In the genomic region with DNA sequence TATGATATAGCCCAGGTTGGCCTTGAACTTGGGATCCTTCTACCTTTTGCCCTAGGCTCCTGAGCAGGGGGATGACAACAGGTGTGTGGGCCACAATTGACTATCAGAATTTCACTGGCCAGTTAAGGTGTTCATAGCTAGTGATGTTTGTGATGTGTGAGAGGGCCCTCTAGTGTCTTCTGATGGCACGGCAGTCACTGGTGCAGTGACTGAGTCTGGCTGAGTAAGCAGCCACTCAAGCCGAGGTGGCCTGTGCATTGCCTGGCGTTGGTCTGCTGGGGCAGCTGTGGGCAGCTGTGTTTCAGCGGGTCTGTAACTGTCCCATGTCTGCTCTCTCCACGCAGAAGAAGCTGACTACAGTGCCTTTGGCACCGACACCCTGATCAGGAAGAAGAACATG, we compare ENCODE assay signal across 9 mouse cellular contexts. TPM values are rescaled to one million over a fixed set of nuclear protein-coding genes. Genes with fewer than 3 reads are reported as not detected.
DNase-seq lines count a peak whose midpoint lies in the region; ATAC-seq and TF ChIP-seq lines count a peak whose summit lies in the region.
"Had no signal": no experiment of that assay in that cellular context is flagged by ENCODE, and none has a peak within 500 bp of the region (broad histone marks: within the 10 kb centered on the region; RNA-seq: fewer than 3 reads in every experiment).

No protein-coding gene starts in this region.

- no peak overlapping the region for H3K27ac ChIP-seq in gastrocnemius, adult 2 months
- no peak overlapping the region for H3K27ac ChIP-seq in kidney, adult 2 months (ENCODE audit: insufficient read depth, low read depth, low read length)
- no peak overlapping the region for H3K27ac ChIP-seq in liver, embryonic 12.5 days
- H3K27ac ChIP-seq: heart, embryonic 15.5 days had no signal

- WGBS in kidney, adult 2 months, result 22% methylated on average over 6 of the region's 6 CpGs
- 25% methylated on average over 6 of the region's 6 CpGs for WGBS in liver, embryonic 12.5 days (ENCODE audit: insufficient replicate concordance)

- H3K4me2 ChIP-seq in liver, embryonic 12.5 days, result no peak overlapping the region
- H3K4me2 ChIP-seq: heart, embryonic 15.5 days had no signal

- no peak overlapping the region for H3K4me3 ChIP-seq in gastrocnemius, adult 2 months
- H3K4me3 ChIP-seq in kidney, adult 2 months (ENCODE audit: insufficient read depth, low read depth, low read length), result no peak overlapping the region
- H3K4me3 ChIP-seq in liver, embryonic 12.5 days, result no peak overlapping the region
- H3K4me3 ChIP-seq: heart, embryonic 15.5 days had no signal

- H3K9me3 ChIP-seq in liver, embryonic 12.5 days (replicated peaks), result no peaks in the 10 kb centered on the region
- H3K9me3 ChIP-seq: heart, embryonic 15.5 days had no signal

- H3K36me3 ChIP-seq in kidney, adult 2 months (ENCODE audit: control insufficient read depth, insufficient read depth, low read length), result no peaks in the 10 kb centered on the region; the same call in 1 of the 2 replicates
- peaks cover 15% of the 10 kb centered on the region for H3K36me3 ChIP-seq in liver, embryonic 12.5 days

- no peak for DNase-seq in cerebellum, adult 11-12 months
- DNase-seq in 3T3-L1 (ENCODE audit: low read depth, low spot score), result peak; percentile 79
- DNase-seq in adrenal gland, postnatal 36 days, result peak; percentile 64 to 65
- DNase-seq in gastrocnemius, adult 2 months, result peak; percentile 71
- peak; percentile 89 for DNase-seq in kidney, adult 2 months
- peak; percentile 76 to 88 for DNase-seq in right cerebral cortex, adult 2 months (ENCODE audit: low spot score in 2 of 2)

- no peak overlapping the region for H3K9ac ChIP-seq in liver, embryonic 12.5 days
- H3K9ac ChIP-seq: heart, embryonic 15.5 days had no signal

- no peaks in the 10 kb centered on the region for H3K27me3 ChIP-seq in kidney, adult 2 months (replicated peaks; ENCODE audit: control insufficient read depth, insufficient read depth, low read length)
- no peaks in the 10 kb centered on the region for H3K27me3 ChIP-seq in liver, embryonic 12.5 days (replicated peaks)
- H3K27me3 ChIP-seq: heart, embryonic 15.5 days had no signal

- TF ChIP-seq POLR2A in kidney, adult 2 months (IDR thresholded peaks at IDR 0.05; ENCODE audit: low read depth, low read length), result no peak

- peaks cover 37% of the 10 kb centered on the region for H3K4me1 ChIP-seq in kidney, adult 2 months (ENCODE audit: control insufficient read depth, insufficient read depth, low read length)
- H3K4me1 ChIP-seq in liver, embryonic 12.5 days, result peaks cover 8% of the 10 kb centered on the region; the same call in 1 of the 2 replicates

- TF ChIP-seq CTCF in gastrocnemius, adult 2 months (IDR thresholded peaks at IDR 0.05), result peak; percentile 94; the same call in 1 of the 2 replicates
- TF ChIP-seq CTCF in kidney, adult 2 months (conservative IDR thresholded peaks at IDR 0.05; ENCODE audit: insufficient read depth, insufficient read length, low read depth, low read length), result peak; percentile 91

- intact Hi-C loops in gastrocnemius, adult 2 months (cut with DNase I), result loop anchor here (1.0 to 5.0 kb wide), 3 partner anchors 46 to 111 kb away; no protein-coding TSS in a partner anchor

- peak; percentile 21; the same call in 1 of the 2 replicates for ATAC-seq in cerebellum, adult (ENCODE audit: insufficient number of reproducible peaks, low FRiP score, low TSS enrichment)
- ATAC-seq in liver, embryonic 12.5 days, result peak; percentile 52

RNA-seq across cellular contexts. Expression of a gene that starts 17.2 kb away (rescaled TPM):
- total RNA-seq in adrenal gland, postnatal 36 days (2021), result 1 to 10 TPM in 1 of 2 experiments, under 1 TPM in 1; 0.99 to 1.3 TPM
- total RNA-seq in gastrocnemius, adult 2 months (2021), result 1 to 10 TPM in 1 of 2 experiments, under 1 TPM in 1; 0.66 to 1.7 TPM
- polyA plus RNA-seq in kidney, adult 2 months (2012; rRNA removed), result 41.0 and 44.4 TPM in 2 replicates
- polyA plus RNA-seq in liver, embryonic 12.5 days (2016; fragmentation: Nextera tagmentation; extraction: Ambion mirVana), result 4.5 and 4.9 TPM in 2 replicates
